Mouse (Mus musculus): ENCODE data around the gene Ifi27l2a. TPM values are rescaled to one million over a fixed set of nuclear protein-coding genes. Genes with fewer than 3 reads are reported as not detected.

The Ifi27l2a gene
- total RNA-seq, 2 experiments from 2014 or later = 16.0 to 28.1 TPM

- no peak for ATAC-seq (replicated peaks; ENCODE audit: low FRiP score, poor library complexity, severe bottlenecking)
These were observed 10.1 kb downstream of the Ifi27l2a start for GRCm38 (mm10) chr12:103433430-103433829.

DNA sequence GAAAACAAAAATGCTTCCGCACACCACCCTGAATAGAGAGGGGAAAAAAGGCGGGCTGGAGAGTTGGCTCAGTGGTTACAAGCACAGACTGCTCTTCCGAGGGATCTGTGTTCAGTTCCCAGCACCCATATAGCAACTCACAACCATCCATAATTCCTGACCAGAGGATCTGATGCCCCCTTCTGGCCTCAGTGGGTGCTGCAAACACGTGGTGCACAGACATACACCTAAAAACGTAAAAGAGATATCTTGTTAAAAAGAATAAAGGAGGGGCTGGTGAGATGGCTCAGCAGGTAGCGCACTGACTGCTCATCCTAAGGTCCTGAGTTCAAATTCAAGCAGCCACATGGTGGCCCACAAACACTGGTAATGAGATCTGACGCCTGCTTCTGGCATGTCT is 16.8 kb downstream of the Ifi27l2a start:
- ATAC-seq (replicated peaks; ENCODE audit: low FRiP score, poor library complexity, severe bottlenecking) = no peak

DNA sequence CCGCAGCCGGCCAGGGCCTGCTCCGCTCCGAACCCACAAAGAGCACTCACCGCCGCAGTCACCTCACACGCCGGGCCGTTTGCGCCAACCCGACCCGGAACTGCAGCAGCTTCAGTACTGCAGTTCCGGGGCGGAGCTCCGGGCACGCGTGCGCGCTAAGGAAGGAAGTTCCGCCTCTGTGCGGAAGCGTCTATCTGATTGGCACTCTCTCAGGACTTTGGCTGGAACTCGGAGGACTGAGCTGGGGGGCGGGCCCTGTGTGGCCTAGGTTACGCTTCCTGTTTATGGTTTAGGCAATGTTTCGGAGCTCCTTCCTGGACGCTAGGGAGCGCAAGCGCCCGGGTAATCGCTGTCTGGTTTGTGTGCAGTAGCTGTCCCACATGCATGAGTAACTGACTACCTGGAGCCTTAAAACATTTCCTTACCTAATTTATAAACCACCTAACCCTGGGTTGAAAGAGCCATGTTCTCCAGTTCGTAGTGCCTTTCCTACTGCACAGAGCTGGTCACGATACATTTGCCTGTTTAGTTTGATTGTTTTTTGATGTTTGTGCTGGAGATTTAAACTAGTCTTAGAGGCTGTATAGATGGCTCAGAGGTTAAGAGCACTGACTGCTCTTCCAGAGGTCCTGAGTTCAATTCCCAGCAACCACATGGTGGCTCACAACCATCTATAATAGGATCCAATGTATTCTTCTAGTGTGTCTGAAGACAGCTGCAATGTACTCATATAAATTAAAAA is 17.6 kb downstream of the Ifi27l2a start, which contains the start of gene Ddx24:
Gene Ddx24 (minus strand): TSS at position 102 of the 742 bp plus-strand sequence.
- peak; percentile 99 for ATAC-seq (replicated peaks; ENCODE audit: low FRiP score, poor library complexity, severe bottlenecking)

- peak; percentile 34; the same call in 1 of the 2 replicates for ATAC-seq (replicated peaks; ENCODE audit: low FRiP score, poor library complexity, severe bottlenecking)
These were observed 18.3 kb downstream of the Ifi27l2a start for GRCm38 (mm10) chr12:103425016-103425728.

DNA sequence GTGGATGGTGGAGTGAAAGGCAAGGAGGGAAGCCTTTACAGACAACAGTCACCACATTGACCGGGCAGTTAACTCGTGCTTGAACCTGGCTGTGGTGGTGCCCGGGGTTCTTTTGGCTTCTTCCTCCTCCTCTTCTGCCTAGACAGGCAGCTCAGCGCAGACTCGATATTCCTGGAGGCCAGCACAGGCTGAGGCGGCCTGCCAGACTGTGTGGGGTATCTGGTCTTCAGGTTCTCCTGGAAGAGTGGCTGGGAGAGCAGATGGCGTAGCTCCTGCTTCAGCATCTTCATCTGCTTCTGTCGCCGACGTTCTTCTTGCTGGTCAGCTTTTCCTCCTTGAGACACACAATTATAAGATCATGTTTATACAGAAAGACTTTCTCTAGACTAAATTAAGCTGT is 35.3 kb downstream of the Ifi27l2a start:
- no peak for ATAC-seq (replicated peaks; ENCODE audit: low FRiP score, poor library complexity, severe bottlenecking)

DNA sequence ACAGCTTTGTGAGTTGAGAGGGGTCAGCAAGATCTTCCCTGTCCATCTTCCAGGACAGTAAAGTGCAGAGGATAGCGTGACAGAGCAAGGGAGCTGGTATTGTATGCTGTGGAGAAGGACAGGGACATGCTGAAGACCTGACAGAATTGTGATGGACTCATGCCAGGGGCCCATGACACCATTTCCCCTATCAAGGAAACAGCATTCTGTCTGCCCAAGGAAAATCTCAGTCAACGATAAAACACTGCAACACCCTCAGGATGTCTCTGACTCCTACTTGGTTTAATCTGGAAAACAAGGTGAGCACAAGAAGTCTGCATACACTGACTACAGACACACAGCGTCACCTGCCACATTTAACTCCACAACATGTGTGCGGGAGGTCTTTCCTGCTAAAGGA is 35.8 kb downstream of the Ifi27l2a start, which contains the start of gene 9330161L09Rik:
Gene 9330161L09Rik (minus strand): TSS at position 101 of the 400 bp plus-strand sequence.
- no peak for ATAC-seq (replicated peaks; ENCODE audit: low FRiP score, poor library complexity, severe bottlenecking)

DNA sequence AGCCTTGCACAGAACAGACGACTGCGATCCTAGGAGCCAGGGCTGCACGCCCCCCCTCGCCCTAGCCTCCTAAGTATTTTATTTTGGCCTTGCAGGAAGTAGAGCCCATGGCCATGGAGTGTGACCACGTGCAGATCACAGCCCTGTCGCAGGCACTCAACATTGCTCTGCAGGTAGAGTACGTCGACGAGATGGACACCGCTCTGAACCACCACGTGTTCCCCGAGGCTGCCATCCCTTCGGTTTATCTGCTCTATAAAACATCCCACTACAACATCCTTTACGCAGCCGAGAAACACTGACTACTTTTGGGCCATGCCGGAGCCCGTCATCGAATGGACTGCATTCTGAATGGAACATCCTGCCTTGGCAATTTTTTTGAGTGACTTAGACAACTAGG is 39.3 kb downstream of the Ifi27l2a start:
- ATAC-seq (replicated peaks; ENCODE audit: low FRiP score, poor library complexity, severe bottlenecking) = no peak

- no peak for ATAC-seq (replicated peaks; ENCODE audit: low FRiP score, poor library complexity, severe bottlenecking)
These were observed 46.7 kb downstream of the Ifi27l2a start for GRCm38 (mm10) chr12:103396751-103397150.

DNA sequence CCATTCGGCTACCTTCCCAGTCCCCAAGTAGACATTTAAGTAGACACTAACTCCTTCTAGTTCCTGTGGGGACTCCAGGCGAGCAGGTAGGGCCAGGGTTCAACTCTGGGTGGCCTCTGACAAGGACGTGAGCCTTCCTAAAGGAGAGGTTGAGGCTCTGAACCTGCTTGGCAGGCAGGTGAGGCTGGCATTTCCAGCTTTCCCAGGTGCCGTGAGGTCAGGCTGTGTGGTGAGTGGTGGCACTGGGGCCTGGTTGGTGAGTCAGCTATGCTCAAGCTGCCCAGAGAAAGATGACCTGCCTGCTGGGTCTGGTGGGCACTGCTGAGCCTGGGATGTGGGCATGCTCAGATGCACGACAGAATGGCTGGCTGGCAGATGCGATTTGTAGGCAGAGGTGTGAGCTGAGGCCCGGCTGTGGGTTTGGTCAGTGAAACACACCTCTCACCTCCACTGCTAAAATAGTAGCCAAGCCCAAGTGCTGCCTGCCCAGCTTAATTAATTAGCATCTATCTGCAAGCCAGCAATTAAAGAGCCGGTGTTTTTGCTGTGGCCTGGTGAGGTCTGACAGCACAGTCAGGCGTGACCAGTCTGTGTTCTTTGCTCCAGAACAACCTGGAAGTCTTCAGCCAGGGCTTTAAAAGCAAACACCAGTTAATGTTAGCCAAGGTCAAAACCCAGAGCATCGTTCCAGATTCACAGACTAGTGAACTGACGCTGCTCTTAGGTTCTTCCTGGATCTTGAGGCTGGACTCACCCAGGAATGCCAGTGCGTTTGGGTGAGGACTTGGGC is 47.8 kb downstream of the Ifi27l2a start:
- ATAC-seq (replicated peaks; ENCODE audit: low FRiP score, poor library complexity, severe bottlenecking) = no peak

- ATAC-seq (replicated peaks; ENCODE audit: low FRiP score, poor library complexity, severe bottlenecking) = peak; percentile 78
These were observed 50.0 kb downstream of the Ifi27l2a start for GRCm38 (mm10) chr12:103393528-103393927.

Other genes starting within 250 kb of the Ifi27l2a start
- gene Prima1, start 201.5 kb downstream of the Ifi27l2a start, total RNA-seq (2015; ENCODE audit: low replicate concordance) = not detected in 2 replicates
- not detected in 2 replicates for gene Prima1, start 201.5 kb downstream of the Ifi27l2a start, total RNA-seq (2017; ENCODE audit: low replicate concordance)
- not detected in 2 replicates for gene Fam181a, start 132.7 kb downstream of the Ifi27l2a start, total RNA-seq (2015; ENCODE audit: low replicate concordance)
- not detected in 2 replicates for gene Fam181a, start 132.7 kb downstream of the Ifi27l2a start, total RNA-seq (2017; ENCODE audit: low replicate concordance)
- 1.7 and 2.9 TPM in 2 replicates for gene Asb2, start 87.7 kb downstream of the Ifi27l2a start, total RNA-seq (2015; ENCODE audit: low replicate concordance)
- 0.64 and 4.6 TPM in 2 replicates for gene Asb2, start 87.7 kb downstream of the Ifi27l2a start, total RNA-seq (2017; ENCODE audit: low replicate concordance)
- 28.1 and 45.4 TPM in 2 replicates for gene Otub2, start 55.0 kb downstream of the Ifi27l2a start, total RNA-seq (2015; ENCODE audit: low replicate concordance)
- gene Otub2, start 55.0 kb downstream of the Ifi27l2a start, total RNA-seq (2017; ENCODE audit: low replicate concordance) = 18.9 and 25.4 TPM in 2 replicates
- 3.8 TPM in 1 of 2 replicates, not detected in the other for gene 9330161L09Rik, start 35.9 kb downstream of the Ifi27l2a start, total RNA-seq (2015; ENCODE audit: low replicate concordance)
- 3.4 TPM in 1 of 2 replicates, not detected in the other for gene 9330161L09Rik, start 35.9 kb downstream of the Ifi27l2a start, total RNA-seq (2017; ENCODE audit: low replicate concordance)
- gene Ddx24, start 17.9 kb downstream of the Ifi27l2a start, total RNA-seq (2015; ENCODE audit: low replicate concordance) = 41.9 and 51.5 TPM in 2 replicates
- 61.6 and 62.0 TPM in 2 replicates for gene Ddx24, start 17.9 kb downstream of the Ifi27l2a start, total RNA-seq (2017; ENCODE audit: low replicate concordance)
- 129 and 139 TPM in 2 replicates for gene Ifi27, start 9.5 kb downstream of the Ifi27l2a start, total RNA-seq (2015; ENCODE audit: low replicate concordance)
- gene Ifi27, start 9.5 kb downstream of the Ifi27l2a start, total RNA-seq (2017; ENCODE audit: low replicate concordance) = 33.1 and 75.9 TPM in 2 replicates
- gene Ifi27l2b, start 13.5 kb upstream of the Ifi27l2a start, total RNA-seq (2015; ENCODE audit: low replicate concordance) = not detected in 2 replicates
- not detected in 2 replicates for gene Ifi27l2b, start 13.5 kb upstream of the Ifi27l2a start, total RNA-seq (2017; ENCODE audit: low replicate concordance)
- gene Ppp4r4, start 88.6 kb upstream of the Ifi27l2a start, total RNA-seq (2015; ENCODE audit: low replicate concordance) = not detected in 2 replicates
- 0.90 TPM in 1 of 2 replicates, not detected in the other for gene Ppp4r4, start 88.6 kb upstream of the Ifi27l2a start, total RNA-seq (2017; ENCODE audit: low replicate concordance)
- gene Serpina10, start 187.8 kb upstream of the Ifi27l2a start, total RNA-seq (2015; ENCODE audit: low replicate concordance) = not detected in 2 replicates
- not detected in 2 replicates for gene Serpina10, start 187.8 kb upstream of the Ifi27l2a start, total RNA-seq (2017; ENCODE audit: low replicate concordance)
- not detected in 2 replicates for gene Serpina6, start 213.5 kb upstream of the Ifi27l2a start, total RNA-seq (2015; ENCODE audit: low replicate concordance)
- not detected in 2 replicates for gene Serpina6, start 213.5 kb upstream of the Ifi27l2a start, total RNA-seq (2017; ENCODE audit: low replicate concordance)
- gene Serpina16, start 232.5 kb upstream of the Ifi27l2a start, total RNA-seq (2015; ENCODE audit: low replicate concordance) = not detected in 2 replicates
- not detected in 2 replicates for gene Serpina16, start 232.5 kb upstream of the Ifi27l2a start, total RNA-seq (2017; ENCODE audit: low replicate concordance)